Mouse (Mus musculus) megakaryocyte progenitor cell, adult 5-6 weeks (primary cell): ENCODE measurements around the gene Flvcr1. TPM values are rescaled to one million over a fixed set of nuclear protein-coding genes. Genes with fewer than 3 reads are reported as not detected.

Experiments used
- ATAC-seq: replicated peaks from 2 replicates; pipeline ENCODE4 v1.8.0; 2016; ENCODE audit warnings: mild to moderate bottlenecking, moderate TSS enrichment, inconsistent platforms; ENCODE audit not compliant: poor library complexity
- total RNA-seq, 2 experiments: library from RNA; stranded (forward) in 1 of 2; stranded (reverse) in 1 of 2; fragments of 157-497, 149-512 nt in 1 of 2; fragments of 200-1000 nt in 1 of 2; gene quantifications; 2 replicates each; pipeline versions ENCODE4 v1.2.3 to v1.2.4; 2015 to 2017

The Flvcr1 gene
- total RNA-seq, 2 experiments from 2014 or later, result 21.7 to 29.9 TPM

- ATAC-seq, result peak; percentile 57
Observed at GRCm38 (mm10) chr1:190989437-190990082, 36.4 kb downstream of the Flvcr1 start.

GRCm38 (mm10) chr1:190981412-190981811, 44.5 kb downstream of the Flvcr1 start:
- no peak for ATAC-seq

GRCm38 (mm10) chr1:190980470-190980869, 45.5 kb downstream of the Flvcr1 start:
- ATAC-seq, result no peak

GRCm38 (mm10) chr1:190979100-190979563, 46.8 kb downstream of the Flvcr1 start, which contains the start of gene Vash2:
TSS of gene Vash2 (minus strand) at chr1:190979296.
- ATAC-seq, result peak; percentile 71

GRCm38 (mm10) chr1:190978511-190979073, 47.4 kb downstream of the Flvcr1 start:
- peak; percentile 17 for ATAC-seq

GRCm38 (mm10) chr1:190978001-190978400, 48.0 kb downstream of the Flvcr1 start:
- no peak for ATAC-seq

- no peak for ATAC-seq
Observed at GRCm38 (mm10) chr1:190976887-190977573, 48.9 kb downstream of the Flvcr1 start.

GRCm38 (mm10) chr1:190974833-190975232, 51.1 kb downstream of the Flvcr1 start:
- ATAC-seq, result no peak

GRCm38 (mm10) chr1:190974191-190974590, 51.8 kb downstream of the Flvcr1 start:
- ATAC-seq, result no peak

- ATAC-seq, result no peak
Observed at GRCm38 (mm10) chr1:190972612-190973192, 53.3 kb downstream of the Flvcr1 start.

- peak; percentile 91 for ATAC-seq
Observed at GRCm38 (mm10) chr1:190971708-190972610, 54.0 kb downstream of the Flvcr1 start.

- no peak for ATAC-seq
Observed at GRCm38 (mm10) chr1:190968010-190968409, 57.9 kb downstream of the Flvcr1 start.

GRCm38 (mm10) chr1:190964992-190965780, 60.8 kb downstream of the Flvcr1 start:
- no peak for ATAC-seq

GRCm38 (mm10) chr1:190962760-190963159, 63.2 kb downstream of the Flvcr1 start:
- no peak for ATAC-seq

GRCm38 (mm10) chr1:190958821-190959220, 67.1 kb downstream of the Flvcr1 start:
- ATAC-seq, result peak; percentile 62

Other genes with a start within 250 kb of the Flvcr1 start
- gene Rps6kc1, start 114.4 kb downstream of the Flvcr1 start, total RNA-seq (2015), result 6.9 and 7.2 TPM in 2 replicates
- 8.7 and 10.4 TPM in 2 replicates for gene Rps6kc1, start 114.4 kb downstream of the Flvcr1 start, total RNA-seq (2017)
- gene Angel2, start 101.0 kb downstream of the Flvcr1 start, total RNA-seq (2015), result 23.4 and 25.3 TPM in 2 replicates
- 22.9 and 35.8 TPM in 2 replicates for gene Angel2, start 101.0 kb downstream of the Flvcr1 start, total RNA-seq (2017)
- 0.05 and 0.07 TPM in 2 replicates for gene Vash2, start 46.9 kb downstream of the Flvcr1 start, total RNA-seq (2015)
- gene Vash2, start 46.9 kb downstream of the Flvcr1 start, total RNA-seq (2017), result 0.07 and 0.08 TPM in 2 replicates
- gene Spata45, start 10.5 kb upstream of the Flvcr1 start, total RNA-seq (2015), result not detected in 2 replicates
- not detected in 2 replicates for gene Spata45, start 10.5 kb upstream of the Flvcr1 start, total RNA-seq (2017)
- gene Tatdn3, start 36.8 kb upstream of the Flvcr1 start, total RNA-seq (2015), result 12.9 and 19.3 TPM in 2 replicates
- 18.0 and 19.5 TPM in 2 replicates for gene Tatdn3, start 36.8 kb upstream of the Flvcr1 start, total RNA-seq (2017)
- gene Nsl1, start 36.9 kb upstream of the Flvcr1 start, total RNA-seq (2015), result 9.8 and 9.9 TPM in 2 replicates
- gene Nsl1, start 36.9 kb upstream of the Flvcr1 start, total RNA-seq (2017), result 16.0 and 23.1 TPM in 2 replicates
- gene Batf3, start 71.7 kb upstream of the Flvcr1 start, total RNA-seq (2015), result 1.0 and 1.9 TPM in 2 replicates
- gene Batf3, start 71.7 kb upstream of the Flvcr1 start, total RNA-seq (2017), result 1.3 TPM in 1 of 2 replicates, not detected in the other
- 0.12 TPM in 1 of 2 replicates, not detected in the other for gene Fam71a, start 138.7 kb upstream of the Flvcr1 start, total RNA-seq (2015)
- gene Fam71a, start 138.7 kb upstream of the Flvcr1 start, total RNA-seq (2017), result not detected in 2 replicates
- gene Atf3, start 191.9 kb upstream of the Flvcr1 start, total RNA-seq (2015), result 2.2 and 8.0 TPM in 2 replicates
- 1.0 and 20.5 TPM in 2 replicates for gene Atf3, start 191.9 kb upstream of the Flvcr1 start, total RNA-seq (2017)